Mouse (Mus musculus) neural tube, embryonic 15.5 days (tissue): Measurements from ENCODE around the gene Zscan10. TPM values are rescaled to one million over a fixed set of nuclear protein-coding genes. Genes with fewer than 3 reads are reported as not detected.

ENCODE experiments used
- ATAC-seq: fragments of 200-750 bp; cut with Nextera tagmentation; 2 replicates; pipeline ENCODE4 v1.8.0; 2017; ENCODE audit warnings: mild to moderate bottlenecking, moderate TSS enrichment, moderate library complexity; ENCODE audit not compliant: low FRiP score
- H3K27ac ChIP-seq: fragments of 300-500 bp; sonication (generic); replicated peaks from 2 replicates; pipeline ENCODE4 v1.5.1; 2015; ENCODE audit warnings: mild to moderate bottlenecking, inconsistent platforms
- H3K27me3 ChIP-seq: fragments of 300-500 bp; sonication (generic); replicated peaks from 2 replicates; pipeline ENCODE4 v1.6.1; 2015; ENCODE audit warnings: inconsistent platforms
- H3K36me3 ChIP-seq: fragments of 300-500 bp; sonication (generic); 2 replicates; pipeline ENCODE4 v1.6.1; 2015; ENCODE audit warnings: inconsistent platforms
- H3K4me1 ChIP-seq: fragments of 300-500 bp; sonication (generic); 2 replicates; pipeline ENCODE4 v1.6.1; 2015; ENCODE audit warnings: inconsistent platforms
- H3K4me2 ChIP-seq: fragments of 300-500 bp; sonication (generic); 2 replicates; pipeline ENCODE4 v1.6.1; 2015; ENCODE audit warnings: inconsistent platforms, mild to moderate bottlenecking, moderate library complexity
- H3K4me3 ChIP-seq: fragments of 300-500 bp; sonication (generic); replicated peaks from 2 replicates; pipeline ENCODE4 v1.5.1; 2015; ENCODE audit warnings: mild to moderate bottlenecking, inconsistent platforms
- H3K9ac ChIP-seq: fragments of 300-500 bp; sonication (generic); replicated peaks from 2 replicates; pipeline ENCODE4 v1.6.1; 2015; ENCODE audit warnings: mild to moderate bottlenecking, inconsistent platforms
- H3K9me3 ChIP-seq: fragments of 300-500 bp; sonication (generic); replicated peaks from 2 replicates; pipeline ENCODE4 v1.6.1; 2016; ENCODE audit warnings: inconsistent platforms
- WGBS: fragments of 180-500 bp; shearing (Covaris S2); methylation state at CpG from one replicate; pipeline ENCODE4 v1.1.7; 2015; ENCODE audit warnings: mixed read lengths; 5-methylcytosine and 5-hydroxymethylcytosine counted together
- polyA plus RNA-seq: library from polyadenylated mRNA; unstranded; fragments of >200 nt; fragmentation: Nextera tagmentation; extraction: Ambion mirVana; gene quantifications from 2 replicates; pipeline ENCODE4 v1.2.1, GENCODE M21; 2015

Gene Zscan10
- polyA plus RNA-seq, 1 experiment from 2014 or later: not detected

- 65% methylated on average over 2 of the region's 2 CpGs for WGBS
- no peak for ATAC-seq
These were observed 53.8 kb downstream of the Zscan10 start for GRCm38 (mm10) chr17:23654410-23654809.

GRCm38 (mm10) chr17:23658450-23658849 lies 57.8 kb downstream of the Zscan10 start:
- Histone ChIP-seq H3K27me3 (peaks cover 44% of the 10 kb centered on the region), H3K4me2 (no peak overlapping the region), H3K9ac (no peak overlapping the region), H3K9me3 (no peaks in the 10 kb centered on the region), H3K36me3 (no peaks in the 10 kb centered on the region), H3K4me3 (no peak overlapping the region), H3K27ac (no peak overlapping the region), H3K4me1 (peaks cover 8% of the 10 kb centered on the region; the same call in 1 of the 2 replicates)
- 74% methylated on average over 3 of the region's 3 CpGs for WGBS
- no peak for ATAC-seq

More at GRCm38 (mm10) chr17:23654410-23654809, 53.8 kb downstream of the Zscan10 start:
- Histone ChIP-seq H3K9me3 (no peaks in the 10 kb centered on the region), H3K36me3 (no peaks in the 10 kb centered on the region), H3K27me3 (peaks cover 6% of the 10 kb centered on the region), H3K9ac (no peak overlapping the region), H3K27ac (no peak overlapping the region), H3K4me3 (no peak overlapping the region), H3K4me1 (no peaks in the 10 kb centered on the region), H3K4me2 (no peak overlapping the region)

GRCm38 (mm10) chr17:23660117-23660875 lies 59.6 kb downstream of the Zscan10 start, which contains the start of gene Bicdl2:
TSS of gene Bicdl2 (plus strand) at chr17:23660506.
- no peak within 1 kb of the TSS for H3K9ac ChIP-seq
- H3K36me3 ChIP-seq: no peaks in the 10 kb centered on the region
- 4% methylated on average over 27 of the region's 27 CpGs for WGBS
- H3K4me1 ChIP-seq: peaks cover 8% of the 10 kb centered on the region; the same call in 1 of the 2 replicates
- no peak within 1 kb of the TSS; the same call in 1 of the 2 replicates for H3K4me3 ChIP-seq
- H3K27me3 ChIP-seq: peaks cover 47% of the 10 kb centered on the region
- ATAC-seq: no peak
- no peaks in the 10 kb centered on the region for H3K9me3 ChIP-seq
- peak within 1 kb of the TSS; percentile 34 for H3K4me2 ChIP-seq
- H3K27ac ChIP-seq: no peak within 1 kb of the TSS

Other genes with a start within 250 kb of the Zscan10 start
- gene Vmn2r116, start 216.3 kb upstream of the Zscan10 start, polyA plus RNA-seq: not detected in 2 replicates
- gene Vmn2r117, start 121.2 kb upstream of the Zscan10 start, polyA plus RNA-seq: not detected in 2 replicates
- gene Zfp213, start 36.6 kb upstream of the Zscan10 start, polyA plus RNA-seq: 16.0 and 16.4 TPM in 2 replicates
- 22.6 and 24.9 TPM in 2 replicates for gene Zfp13, start 1.4 kb upstream of the Zscan10 start, polyA plus RNA-seq
- 2.1 and 2.5 TPM in 2 replicates for gene Mmp25, start 44.4 kb downstream of the Zscan10 start, polyA plus RNA-seq
- 0.84 TPM in 1 of 2 replicates, not detected in the other for gene Bicdl2, start 59.6 kb downstream of the Zscan10 start, polyA plus RNA-seq
- 129 and 149 TPM in 2 replicates for gene Hcfc1r1, start 72.7 kb downstream of the Zscan10 start, polyA plus RNA-seq
- gene Thoc6, start 73.0 kb downstream of the Zscan10 start, polyA plus RNA-seq: 44.1 and 45.1 TPM in 2 replicates
- gene Tnfrsf12a, start 76.6 kb downstream of the Zscan10 start, polyA plus RNA-seq: 9.1 and 9.5 TPM in 2 replicates
- 0.14 and 8.5 TPM in 2 replicates for gene Cldn6, start 78.4 kb downstream of the Zscan10 start, polyA plus RNA-seq
- 1.1 TPM in 2 replicates for gene Cldn9, start 83.2 kb downstream of the Zscan10 start, polyA plus RNA-seq
- gene 1520401A03Rik, start 121.9 kb downstream of the Zscan10 start, polyA plus RNA-seq: 0.23 and 0.27 TPM in 2 replicates
- 17.5 and 26.7 TPM in 2 replicates for gene Pkmyt1, start 125.5 kb downstream of the Zscan10 start, polyA plus RNA-seq
- 53.0 and 60.0 TPM in 2 replicates for gene Paqr4, start 140.0 kb downstream of the Zscan10 start, polyA plus RNA-seq
- 1.3 and 6.9 TPM in 2 replicates for gene Kremen2, start 145.0 kb downstream of the Zscan10 start, polyA plus RNA-seq
- gene Flywch1, start 170.7 kb downstream of the Zscan10 start, polyA plus RNA-seq: 199 and 224 TPM in 2 replicates
- 74.8 and 94.6 TPM in 2 replicates for gene Flywch2, start 185.2 kb downstream of the Zscan10 start, polyA plus RNA-seq
- gene Srrm2, start 189.7 kb downstream of the Zscan10 start, polyA plus RNA-seq: 479 and 502 TPM in 2 replicates
- 1,232 and 1,344 TPM in 2 replicates for gene Elob, start 228.3 kb downstream of the Zscan10 start, polyA plus RNA-seq
- not detected in 2 replicates for gene Prss33, start 235.2 kb downstream of the Zscan10 start, polyA plus RNA-seq
- 0.50 and 1.1 TPM in 2 replicates for gene Prss32, start 243.0 kb downstream of the Zscan10 start, polyA plus RNA-seq
- gene Prss41, start 243.3 kb downstream of the Zscan10 start, polyA plus RNA-seq: 1.9 and 2.0 TPM in 2 replicates